Mouse (Mus musculus) megakaryocyte, embryonic 14.5 days (primary cell): ENCODE measurements around the gene Epb41l2.

Experiments used
- FLI1 ChIP-seq: IDR thresholded peaks from 2 replicates; pipeline ENCODE4 v1.6.1; 2012; ENCODE audit warnings: low read length, inconsistent platforms, mixed read lengths
- GATA1 ChIP-seq: IDR thresholded peaks from 3 replicates; pipeline ENCODE4 v1.6.1; 2012; ENCODE audit warnings: mixed read lengths, low read length, inconsistent platforms, borderline replicate concordance

DNA sequence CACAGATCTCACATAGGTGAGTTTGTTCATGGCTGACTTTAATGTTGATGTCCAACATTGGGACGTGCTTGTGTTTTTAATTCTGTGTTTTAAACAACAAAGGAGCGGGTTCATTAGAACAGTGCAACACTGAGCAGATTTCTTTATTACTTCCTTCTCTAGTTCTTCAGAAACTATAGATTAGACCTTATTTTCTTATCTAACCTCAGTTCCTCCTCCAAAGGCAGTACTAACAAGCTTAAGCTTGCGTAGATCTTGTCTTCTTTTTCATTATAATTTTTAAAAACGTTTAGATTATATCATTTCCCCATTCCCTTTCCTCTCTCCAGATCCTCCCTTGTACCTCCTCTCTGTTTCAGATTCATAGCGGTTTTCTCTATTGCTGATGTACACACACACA, 57.1 kb downstream of the Epb41l2 start:
- TF ChIP-seq GATA1, result no peak
- no peak for TF ChIP-seq FLI1
